ENCODE assay signal across 8 mouse cellular contexts in genomic region chr8:104789886-104790680, GRCm38 (mm10). TPM values are rescaled to one million over a fixed set of nuclear protein-coding genes. Genes with fewer than 3 reads are reported as not detected.
A peak's percentile ranks its signal among the peaks of the same experiment; 100 is the strongest.
DNase-seq lines count a peak whose midpoint lies in the region; ATAC-seq and TF ChIP-seq lines count a peak whose summit lies in the region.
"Had no signal": no experiment of that assay in that cellular context is flagged by ENCODE, and none has a peak within 500 bp of the region (broad histone marks: within the 10 kb centered on the region; RNA-seq: fewer than 3 reads in every experiment).

No protein-coding gene starts in this region.

- no peak overlapping the region for H3K27ac ChIP-seq in layer of hippocampus, adult 2 months
- H3K27ac ChIP-seq in CH12.LX (ENCODE audit: insufficient read depth, low read depth): no peak overlapping the region
- H3K27ac ChIP-seq in intestine, embryonic 15.5 days: no peak overlapping the region
- no peak overlapping the region for H3K27ac ChIP-seq in neural tube, embryonic 15.5 days (replicated peaks)
- H3K27ac ChIP-seq: liver, embryonic 15.5 days had no signal

- peak; percentile 61 for ATAC-seq in intestine, embryonic 15.5 days
- ATAC-seq in neural tube, embryonic 15.5 days (ENCODE audit: low FRiP score): no peak

- no peak for TF ChIP-seq EP300 in CH12.LX (IDR thresholded peaks at IDR 0.05; ENCODE audit: low read length)

- no peaks in the 10 kb centered on the region for H3K9me3 ChIP-seq in CH12.LX (replicated peaks; ENCODE audit: low read length)
- no peaks in the 10 kb centered on the region for H3K9me3 ChIP-seq in intestine, embryonic 15.5 days
- H3K9me3 ChIP-seq in neural tube, embryonic 15.5 days (replicated peaks): no peaks in the 10 kb centered on the region
- H3K9me3 ChIP-seq: liver, embryonic 15.5 days had no signal

- H3K36me3 ChIP-seq in CH12.LX (replicated peaks in 1 of 2; ENCODE audit: control insufficient read depth in 1 of 2, insufficient read depth in 1 of 2, low read length in 1 of 2): no peaks in the 10 kb centered on the region
- no peaks in the 10 kb centered on the region for H3K36me3 ChIP-seq in intestine, embryonic 15.5 days
- no peaks in the 10 kb centered on the region for H3K36me3 ChIP-seq in neural tube, embryonic 15.5 days
- H3K36me3 ChIP-seq: liver, embryonic 15.5 days had no signal

- dilution Hi-C loops in CH12.LX (cut with MboI; ENCODE audit: extremely low pct_ligation_motif_present, extremely low pct_unique_long_range_greater_than_20kb, low sequenced_read_pairs): no loop called here

- no peaks in the 10 kb centered on the region for H3K79me2 ChIP-seq in CH12.LX (replicated peaks; ENCODE audit: control insufficient read depth, extremely low read depth, insufficient read depth, poor library complexity, severe bottlenecking)

- DNase-seq in layer of hippocampus, adult 2 months (ENCODE audit: low spot score in 2 of 2): no peak
- DNase-seq in layer of hippocampus, adult 8-10 months (ENCODE audit: low spot score in 2 of 2): no peak
- DNase-seq in CH12.LX (ENCODE audit: extremely low read depth) (peak; percentile 67), WW6 (ENCODE audit: low read depth, low spot score) (peak; percentile 11)
- peak; percentile 14 for DNase-seq in thymus, postnatal 4 days

- H3K4me1 ChIP-seq in CH12.LX (ENCODE audit: control insufficient read depth in 1 of 2, insufficient read depth in 2 of 2): peaks cover 0 to 6% of the 10 kb centered on the region in 2 experiments; a peak in 2 of 4 replicates
- H3K4me1 ChIP-seq in intestine, embryonic 15.5 days (replicated peaks): no peaks in the 10 kb centered on the region
- H3K4me1 ChIP-seq in neural tube, embryonic 15.5 days: no peaks in the 10 kb centered on the region
- H3K4me1 ChIP-seq: liver, embryonic 15.5 days had no signal

- no peaks in the 10 kb centered on the region for H3K27me3 ChIP-seq in CH12.LX (replicated peaks)
- no peaks in the 10 kb centered on the region for H3K27me3 ChIP-seq in intestine, embryonic 15.5 days (replicated peaks)
- H3K27me3 ChIP-seq in neural tube, embryonic 15.5 days (replicated peaks): no peaks in the 10 kb centered on the region
- H3K27me3 ChIP-seq: liver, embryonic 15.5 days had no signal

- no peak overlapping the region for H3K9ac ChIP-seq in CH12.LX (ENCODE audit: insufficient read depth, low read depth)
- no peak overlapping the region for H3K9ac ChIP-seq in intestine, embryonic 15.5 days
- no peak overlapping the region for H3K9ac ChIP-seq in neural tube, embryonic 15.5 days (replicated peaks)
- H3K9ac ChIP-seq: liver, embryonic 15.5 days had no signal

- in situ Hi-C loops in CH12.LX (cut with MboI; ENCODE audit: low pct_ligation_motif_present, low pct_unique_long_range_greater_than_20kb, low sequenced_read_pairs): no loop called here

- TF ChIP-seq RAD21 in CH12.LX (IDR thresholded peaks at IDR 0.05; ENCODE audit: low read depth, low read length): peak; percentile 78

- TF ChIP-seq CTCF in layer of hippocampus, adult 2 months (conservative IDR thresholded peaks at IDR 0.05): peak; percentile 74
- TF ChIP-seq CTCF in CH12.LX (conservative IDR thresholded peaks at IDR 0.05 in 1 of 2, IDR thresholded peaks at IDR 0.05 in 1 of 2; ENCODE audit: low read depth in 2 of 2, low read length in 2 of 2): peak; percentile 71 to 76

- 59% methylated on average over 3 of the region's 3 CpGs for WGBS in intestine, embryonic 15.5 days
- WGBS in neural tube, embryonic 15.5 days: 71% methylated on average over 3 of the region's 3 CpGs

- peak overlapping the region; percentile 44; the same call in 1 of the 2 replicates for H3K4me2 ChIP-seq in CH12.LX (ENCODE audit: insufficient read depth, low read depth, poor library complexity, severe bottlenecking)
- no peak overlapping the region for H3K4me2 ChIP-seq in intestine, embryonic 15.5 days (replicated peaks)
- no peak overlapping the region for H3K4me2 ChIP-seq in neural tube, embryonic 15.5 days
- H3K4me2 ChIP-seq: liver, embryonic 15.5 days had no signal

- H3K4me3 ChIP-seq in layer of hippocampus, adult 2 months: no peak overlapping the region
- no peak overlapping the region for H3K4me3 ChIP-seq in CH12.LX (replicated peaks in 1 of 3; ENCODE audit: low read depth in 2 of 3, low read length in 2 of 3, poor library complexity in 1 of 3)
- H3K4me3 ChIP-seq in intestine, embryonic 15.5 days (replicated peaks): no peak overlapping the region
- no peak overlapping the region for H3K4me3 ChIP-seq in neural tube, embryonic 15.5 days (replicated peaks)
- H3K4me3 ChIP-seq: liver, embryonic 15.5 days had no signal

- TF ChIP-seq POLR2A in CH12.LX (IDR thresholded peaks at IDR 0.05; ENCODE audit: low read depth, low read length): no peak

TF ChIP-seq in CH12.LX, 34 proteins besides CTCF, POLR2A, EP300 and RAD21:
- TF ChIP-seq SMC3 (IDR thresholded peaks at IDR 0.05; ENCODE audit: low read depth, low read length) (peak; percentile 70), USF2 (conservative IDR thresholded peaks at IDR 0.05; ENCODE audit: low read depth, low read length) (no peak)

RNA-seq across cellular contexts. Expression of gene Ces2b, which starts 41.3 kb away (rescaled TPM):
- total RNA-seq in layer of hippocampus, adult 2 months (2021): not detected
- total RNA-seq in layer of hippocampus, adult 8-10 months (2022): under 1 TPM in 1 of 4 experiments, not detected in 3; 0.21 TPM
- not detected in 2 replicates for total RNA-seq in CH12.LX (2012; rRNA removed)
- total RNA-seq in CH12.LX (2014; rRNA removed): 0.11 TPM in 1 of 2 replicates, not detected in the other
- polyA plus RNA-seq in CH12.LX (2012; ENCODE audit: insufficient read length, low read depth): not detected in 2 replicates
- 0.41 and 0.51 TPM in 2 replicates for polyA plus RNA-seq in intestine, embryonic 15.5 days (2015; fragmentation: Nextera tagmentation; extraction: Ambion mirVana)
- polyA plus RNA-seq in neural tube, embryonic 15.5 days (2015; fragmentation: Nextera tagmentation; extraction: Ambion mirVana): 0.15 and 0.40 TPM in 2 replicates

RNA-seq across cellular contexts. Expression of gene Ces2a, which starts 56.3 kb away (rescaled TPM):
- total RNA-seq in layer of hippocampus, adult 2 months (2021): not detected
- not detected for total RNA-seq in layer of hippocampus, adult 8-10 months (2022)
- total RNA-seq in CH12.LX (2012; rRNA removed): not detected in 2 replicates
- total RNA-seq in CH12.LX (2014; rRNA removed): not detected in 2 replicates
- not detected in 2 replicates for polyA plus RNA-seq in CH12.LX (2012; ENCODE audit: insufficient read length, low read depth)
- 5.1 and 5.4 TPM in 2 replicates for polyA plus RNA-seq in intestine, embryonic 15.5 days (2015; fragmentation: Nextera tagmentation; extraction: Ambion mirVana)
- 0.17 TPM in 1 of 2 replicates, not detected in the other for polyA plus RNA-seq in neural tube, embryonic 15.5 days (2015; fragmentation: Nextera tagmentation; extraction: Ambion mirVana)

RNA-seq across cellular contexts. Expression of gene Ces2c, which starts 56.8 kb away (rescaled TPM):
- not detected for total RNA-seq in layer of hippocampus, adult 2 months (2021)
- total RNA-seq in layer of hippocampus, adult 8-10 months (2022): not detected
- total RNA-seq in CH12.LX (2012; rRNA removed) (5.7 and 6.2 TPM in 2 replicates), CH12.LX (2014; rRNA removed) (15.6 and 16.7 TPM in 2 replicates)
- 65.5 and 67.4 TPM in 2 replicates for polyA plus RNA-seq in CH12.LX (2012; ENCODE audit: insufficient read length, low read depth)
- polyA plus RNA-seq in intestine, embryonic 15.5 days (2015; fragmentation: Nextera tagmentation; extraction: Ambion mirVana): 1.1 and 1.6 TPM in 2 replicates
- not detected in 2 replicates for polyA plus RNA-seq in neural tube, embryonic 15.5 days (2015; fragmentation: Nextera tagmentation; extraction: Ambion mirVana)

Comparison
In these comparisons a context has a peak if more than half of its experiments do, and no peak if none do; other contexts are left out.
1. DNase-seq: peak in CH12.LX (single experiment), WW6 (single experiment) and thymus, postnatal 4 days (single experiment); none in layer of hippocampus, adult 2 months (0 of 2) and layer of hippocampus, adult 8-10 months (0 of 2).
2. RNA of gene Ces2c, which starts 56.8 kb away (total RNA-seq): 5.7 to 16.7 TPM in CH12.LX; not detected in layer of hippocampus, adult 2 months and not detected in layer of hippocampus, adult 8-10 months; every median in the first group is over 4 times any median in the second.